Mouse (Mus musculus) spleen, embryonic (tissue): ENCODE results near the gene Cep41.

Source experiments
- CTCF ChIA-PET: fragments of 350-600 bp; sonication (Branson Sonifier 250); formaldehyde crosslinking; loops from one replicate; lab custom pipeline; 2022; lab: Charles Lee

Gene Cep41

DNA sequence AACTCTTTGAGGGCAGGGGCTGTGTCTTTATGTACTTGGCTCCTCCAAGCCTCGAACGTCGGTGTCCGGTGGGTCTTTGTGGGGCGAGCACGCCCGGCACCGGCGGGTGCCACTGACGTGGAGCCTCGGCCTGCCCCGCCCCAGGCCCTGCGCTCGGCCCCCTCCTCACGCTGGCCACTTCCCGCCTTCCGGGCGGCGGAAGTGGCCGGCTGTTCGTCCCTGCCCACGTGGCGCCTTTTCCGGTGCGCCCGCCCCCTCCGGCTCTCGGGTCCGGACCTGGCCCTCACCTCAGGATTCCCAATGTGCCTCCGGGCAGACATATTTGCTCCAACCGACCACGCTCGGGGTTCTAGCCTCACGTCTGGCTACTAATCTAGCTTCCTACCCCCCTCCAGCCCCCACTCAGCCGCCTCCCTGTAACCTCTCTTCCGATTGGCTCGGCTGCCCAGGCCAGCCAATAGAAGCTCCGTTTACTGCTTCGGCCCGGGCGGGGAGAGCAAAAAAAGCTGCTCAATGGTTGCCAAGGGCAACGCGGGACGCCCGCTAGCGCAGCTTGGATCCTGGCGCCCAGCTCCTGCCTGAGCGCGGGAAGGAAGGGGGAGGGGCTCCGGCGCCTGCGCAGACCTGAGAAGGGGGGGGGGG lies at the start of gene Cep41:
Gene Cep41 (minus strand): TSS at position 400 of the 642 bp plus-strand sequence.
- CTCF ChIA-PET: interaction anchor here (0.5 to 0.6 kb wide), 2 partner anchors 56 to 288 kb away, joined by 3 read pairs; no protein-coding TSS in a partner anchor

DNA sequence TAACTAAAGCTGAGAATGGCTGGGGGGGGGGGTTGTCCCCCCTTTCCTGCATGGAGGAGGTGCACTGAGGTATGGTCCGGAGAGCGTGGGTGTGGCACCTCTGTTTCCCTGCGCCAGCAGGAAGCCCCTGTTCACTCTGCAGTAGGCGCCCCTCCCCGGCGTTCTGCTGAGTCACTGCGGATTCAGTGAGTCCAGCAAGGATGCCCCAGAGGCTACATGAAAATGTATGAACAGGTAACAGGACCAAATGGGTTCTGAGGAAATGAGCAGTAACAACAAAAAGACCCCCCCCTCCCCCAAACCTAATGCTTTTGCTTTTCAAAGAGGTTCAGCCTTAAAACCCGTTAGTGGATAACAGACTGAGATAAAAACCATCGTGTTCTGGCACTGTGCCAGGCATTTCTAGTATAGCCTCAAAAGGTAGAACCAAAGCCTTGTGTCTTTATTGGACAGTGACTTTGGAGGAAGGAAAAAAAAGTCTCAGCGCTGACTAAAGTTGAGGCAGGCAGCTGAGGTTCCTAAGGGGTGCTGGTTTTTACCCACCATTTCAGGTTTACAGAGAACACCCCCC lies 45.7 kb upstream of the Cep41 start:
- CTCF ChIA-PET: interaction anchor here (0.6 to 0.7 kb wide), 2 partner anchors 181 to 537 kb away, joined by 3 read pairs; no protein-coding TSS in a partner anchor

DNA sequence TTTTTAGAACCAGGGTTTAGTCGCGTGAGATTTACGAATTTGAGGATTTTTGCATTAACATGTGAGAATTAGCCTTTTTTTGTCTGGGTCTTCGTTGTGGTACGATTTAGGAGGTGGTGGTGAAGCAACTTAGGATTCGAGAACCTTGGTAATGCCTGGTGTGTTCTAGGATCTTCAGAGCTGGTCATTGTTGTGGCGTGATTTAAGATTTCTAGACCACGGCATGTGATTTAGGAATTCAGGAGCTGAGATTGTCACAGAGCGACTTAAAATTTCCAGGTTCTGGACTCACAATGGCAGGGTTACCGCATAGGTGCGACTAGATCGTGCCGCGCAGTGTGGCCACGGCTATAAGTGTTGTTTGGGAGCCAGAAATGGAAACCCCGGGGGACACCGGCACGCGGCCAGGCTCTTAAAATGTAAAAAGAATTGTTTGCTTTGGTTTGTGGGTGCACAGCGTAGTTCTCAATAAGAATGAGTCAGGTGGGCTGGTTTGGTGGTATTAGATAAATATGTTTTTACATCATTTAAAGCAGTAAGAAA lies 45.0 kb upstream of the Cep41 start:
- CTCF ChIA-PET: interaction anchor here (0.7 kb wide), 1 partner anchor 182 kb away, joined by 3 read pairs; no protein-coding TSS in a partner anchor

GRCm38 (mm10) chr6:30737548-30738463 lies 44.3 kb upstream of the Cep41 start:
- CTCF ChIA-PET: no interaction called here

DNA sequence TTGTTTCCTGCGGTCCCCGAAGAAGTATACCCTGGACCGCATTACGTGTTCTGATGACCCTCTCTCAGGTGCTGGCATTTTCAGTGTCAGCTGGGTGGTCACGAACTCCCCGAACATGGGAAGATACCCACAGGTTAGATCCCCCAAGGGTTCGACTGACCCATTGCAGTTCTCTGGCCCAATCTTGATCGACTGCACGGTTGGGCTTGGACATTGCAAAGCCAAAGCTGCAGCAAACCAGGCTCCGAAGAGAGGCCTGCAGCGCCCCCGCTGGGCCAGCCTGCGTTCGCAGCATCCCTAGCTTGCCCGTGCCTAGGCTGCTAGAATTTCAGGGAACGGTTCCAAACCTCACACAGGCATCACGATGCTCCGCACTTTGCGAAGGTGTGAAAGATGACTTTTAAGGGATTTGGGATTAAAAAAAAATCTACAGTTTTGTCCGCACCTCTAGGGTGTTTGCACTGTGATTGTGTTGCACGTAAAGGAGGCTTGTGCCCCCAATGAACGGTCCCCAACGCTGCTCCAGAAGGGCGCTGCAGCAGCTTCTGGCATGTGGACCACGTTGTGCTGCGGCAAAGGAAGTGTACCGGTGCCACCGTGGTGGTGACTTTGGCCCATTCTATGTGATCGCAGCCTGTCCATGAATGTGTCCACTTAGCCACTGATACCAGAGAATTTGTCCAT lies 43.5 kb upstream of the Cep41 start:
- CTCF ChIA-PET: interaction anchor here (0.7 kb wide), 1 partner anchor 13 kb away, joined by 4 read pairs; no protein-coding TSS in a partner anchor

- CTCF ChIA-PET: no interaction called here
Observed at GRCm38 (mm10) chr6:30736372-30736762, 42.8 kb upstream of the Cep41 start.

DNA sequence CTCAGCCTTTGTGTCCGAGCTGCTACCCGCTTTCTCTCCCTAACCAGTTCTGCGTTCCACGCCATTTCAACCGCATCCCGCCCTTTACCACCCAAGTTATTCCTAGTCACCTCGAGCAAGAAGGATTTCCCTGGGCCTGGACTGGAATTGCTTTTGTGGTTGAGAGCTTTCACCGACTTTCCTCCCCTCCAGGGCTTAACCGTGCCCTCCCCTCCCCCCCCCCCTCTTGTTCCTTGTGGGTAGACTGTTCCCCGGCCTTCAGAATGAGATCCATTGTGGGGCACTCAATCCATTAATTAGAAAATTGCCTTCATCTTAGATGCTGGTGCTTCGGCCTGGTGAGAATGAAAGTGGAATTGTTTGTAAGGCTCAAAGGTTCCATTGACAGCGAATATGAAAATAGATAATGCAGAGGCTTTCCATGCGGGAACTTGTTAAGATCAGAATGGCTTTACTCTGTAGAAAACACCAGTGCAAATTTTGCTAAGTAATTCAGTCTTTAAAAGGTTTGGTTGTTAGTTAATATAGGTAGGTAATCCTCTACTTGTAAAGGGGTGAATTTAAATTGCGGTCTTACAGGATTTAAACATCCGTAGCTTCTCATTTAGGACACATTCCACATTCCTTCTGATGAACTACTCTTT lies 42.3 kb upstream of the Cep41 start:
- CTCF ChIA-PET: no interaction called here

- CTCF ChIA-PET: no interaction called here
Observed at GRCm38 (mm10) chr6:30734988-30735727, 41.6 kb upstream of the Cep41 start.

DNA sequence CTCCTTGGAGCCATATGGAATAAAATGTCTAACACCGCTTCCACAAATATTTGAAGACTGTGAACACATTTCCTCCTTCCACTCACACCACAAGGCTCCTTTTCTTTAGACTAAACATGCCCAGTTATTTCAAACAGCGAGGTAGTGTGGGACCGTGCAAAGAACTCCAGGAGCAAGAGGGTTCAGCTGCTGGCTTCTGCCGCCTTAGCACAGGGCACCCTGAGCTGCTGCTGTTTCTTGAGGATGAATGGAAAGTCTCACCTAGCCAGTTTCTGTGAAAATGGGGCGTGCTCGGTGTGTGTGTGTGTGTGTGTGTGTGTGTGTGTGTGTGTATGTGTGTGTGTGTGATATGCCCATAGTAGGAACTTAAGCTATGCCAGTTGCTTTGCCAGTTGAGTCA lies 40.9 kb upstream of the Cep41 start:
- CTCF ChIA-PET: interaction anchor here (0.6 kb wide), 1 partner anchor 26 kb away, joined by 5 read pairs; no protein-coding TSS in a partner anchor

GRCm38 (mm10) chr6:30732571-30733130 lies 39.1 kb upstream of the Cep41 start:
- CTCF ChIA-PET: no interaction called here

GRCm38 (mm10) chr6:30730301-30730971 lies 36.9 kb upstream of the Cep41 start:
- CTCF ChIA-PET: no interaction called here

GRCm38 (mm10) chr6:30723331-30723730 lies 29.8 kb upstream of the Cep41 start, which contains the start of gene Mest:
Gene Mest (plus strand): TSS chr6:30723547.
- CTCF ChIA-PET: interaction anchor here (0.6 to 0.7 kb wide), 2 partner anchors 189 to 248 kb away, joined by 3 read pairs; no protein-coding TSS in a partner anchor

DNA sequence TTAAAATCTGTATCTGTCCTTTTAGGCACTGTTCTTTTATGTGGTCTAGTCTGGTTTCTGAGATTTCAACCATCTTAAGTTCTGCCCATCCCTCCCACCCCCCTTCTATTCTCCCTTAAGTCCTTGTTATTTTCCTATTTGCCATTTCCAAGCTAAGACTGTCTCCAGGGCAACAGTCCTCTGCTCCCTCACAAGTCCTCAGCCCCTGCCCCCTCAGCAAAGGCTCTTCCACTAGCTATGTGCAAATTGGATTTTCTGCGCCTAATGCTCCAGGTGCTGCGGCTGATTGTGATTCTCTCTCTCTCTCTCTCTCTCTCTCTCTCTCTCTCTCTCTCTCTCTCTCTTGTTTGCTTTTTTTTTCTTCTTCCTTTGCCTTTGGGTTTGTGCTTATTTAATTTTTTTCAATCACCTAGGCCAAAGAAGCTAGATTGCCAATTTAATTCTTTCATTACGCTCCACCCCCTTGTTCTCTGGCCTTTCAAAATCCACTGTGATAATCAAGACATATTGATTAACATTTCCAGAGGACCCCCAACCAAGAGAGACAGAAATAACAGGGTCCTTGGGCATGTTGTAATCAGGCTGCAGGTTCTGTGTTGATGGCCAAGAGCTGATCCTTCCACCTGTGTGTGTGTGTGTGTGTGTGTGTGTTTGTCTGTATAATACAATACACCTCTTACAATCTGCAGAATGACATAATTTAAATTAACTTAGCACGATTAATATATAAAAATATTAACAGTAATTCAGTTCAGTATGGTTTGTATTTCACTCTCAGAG lies 29.0 kb upstream of the Cep41 start:
- CTCF ChIA-PET: interaction anchor here (0.6 kb wide), 2 partner anchors 249 to 321 kb away, joined by 3 to 5 read pairs; partner anchors contain the start of gene Klhdc10

GRCm38 (mm10) chr6:30716796-30717195 lies 23.2 kb upstream of the Cep41 start:
- CTCF ChIA-PET: no interaction called here

DNA sequence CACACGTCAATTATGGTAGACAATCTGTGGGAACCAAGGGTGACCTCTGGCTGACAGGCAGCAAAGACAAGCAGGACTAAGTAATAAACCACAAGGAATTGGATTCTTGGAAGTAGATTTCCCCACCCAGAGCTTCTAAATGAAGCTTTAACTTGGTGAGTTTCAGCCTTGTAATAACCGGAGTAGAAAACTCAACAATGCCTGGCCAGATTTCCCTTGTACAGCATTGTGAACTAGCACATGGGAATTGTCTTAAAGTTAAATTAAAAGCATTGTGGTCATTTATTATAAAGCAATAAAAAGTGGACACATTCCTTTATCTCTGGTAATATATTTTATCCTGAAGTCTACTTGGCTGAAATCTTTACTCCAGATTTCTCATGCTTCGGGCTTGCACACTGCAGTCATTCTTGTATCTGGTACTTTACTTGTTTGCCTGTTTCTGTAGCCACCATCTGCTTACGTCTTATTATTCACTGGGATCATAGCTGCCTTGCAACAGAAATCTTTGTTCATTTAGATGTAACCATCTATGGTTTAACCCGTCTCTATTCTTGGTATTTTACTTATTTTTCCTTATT lies 21.4 kb upstream of the Cep41 start:
- CTCF ChIA-PET: no interaction called here

- CTCF ChIA-PET: no interaction called here
Observed at GRCm38 (mm10) chr6:30713896-30714295, 20.3 kb upstream of the Cep41 start.

GRCm38 (mm10) chr6:30713455-30713854 lies 19.9 kb upstream of the Cep41 start:
- CTCF ChIA-PET: no interaction called here

DNA sequence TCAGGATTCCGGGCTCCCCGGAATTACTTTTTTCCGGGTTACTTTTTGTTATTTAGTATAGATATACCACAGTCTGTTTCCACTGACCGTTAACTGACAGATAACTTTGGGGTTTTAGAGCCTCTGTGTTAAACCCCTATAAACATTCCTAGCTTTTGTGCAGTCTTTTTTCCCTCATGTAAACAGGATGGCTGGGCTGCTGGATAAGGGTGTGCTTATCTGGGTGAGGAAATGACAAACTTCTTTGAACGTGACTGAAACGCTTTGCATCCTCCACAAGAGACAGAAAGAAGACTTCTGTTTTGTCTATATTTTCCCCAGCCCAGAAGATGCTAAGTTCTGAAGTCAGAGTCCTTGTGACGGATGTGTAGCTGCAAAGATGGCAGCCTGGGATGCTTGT lies 18.9 kb upstream of the Cep41 start:
- CTCF ChIA-PET: no interaction called here
